Mouse (Mus musculus): ENCODE data around the gene Mt4. TPM values are rescaled to one million over a fixed set of nuclear protein-coding genes. Genes with fewer than 3 reads are reported as not detected.
"Not testable (repeated sequence)": the region's sequence is repeated elsewhere in the genome, so short reads cannot be mapped to it uniquely, and the experiment has no call there.

Gene Mt4
- polyA plus RNA-seq, 1 experiment from 2014 or later: not detected

GRCm38 (mm10) chr8:94113435-94113834 lies 23.6 kb upstream of the Mt4 start:
- Histone ChIP-seq H3K4me3 (replicated peaks) (no peak overlapping the region), H3K27me3 (no peaks in the 10 kb centered on the region), H3K9me3 (replicated peaks) (no peaks in the 10 kb centered on the region), H3K4me2 (no peak overlapping the region), H3K4me1 (no peaks in the 10 kb centered on the region), H3K27ac (no peak overlapping the region), H3K36me3 (no peaks in the 10 kb centered on the region), H3K9ac (no peak overlapping the region)
- 70% methylated on average over 1 of the region's 1 CpGs for WGBS
- no peak for ATAC-seq (replicated peaks; ENCODE audit: low FRiP score)

- Histone ChIP-seq H3K36me3 (no peaks in the 10 kb centered on the region), H3K4me3 (replicated peaks) (no peak overlapping the region), H3K4me1 (peaks cover 4% of the 10 kb centered on the region), H3K4me2 (no peak overlapping the region), H3K27ac (no peak overlapping the region), H3K9me3 (replicated peaks) (no peaks in the 10 kb centered on the region), H3K27me3 (no peaks in the 10 kb centered on the region), H3K9ac (no peak overlapping the region)
- no peak for ATAC-seq (replicated peaks; ENCODE audit: low FRiP score)
- 87% methylated on average over 2 of the region's 2 CpGs for WGBS
These were observed 23.0 kb upstream of the Mt4 start for GRCm38 (mm10) chr8:94113972-94114371.

- no peaks in the 10 kb centered on the region for H3K36me3 ChIP-seq
- WGBS: 13% methylated on average over 6 of the region's 6 CpGs
These were observed 18.1 kb upstream of the Mt4 start for GRCm38 (mm10) chr8:94118776-94119430.

GRCm38 (mm10) chr8:94121625-94122024 lies 15.4 kb upstream of the Mt4 start:
- 81% methylated on average over 9 of the region's 9 CpGs for WGBS
- no peak overlapping the region for H3K4me3 ChIP-seq (replicated peaks)
- no peak for ATAC-seq (replicated peaks; ENCODE audit: low FRiP score)

More at GRCm38 (mm10) chr8:94118776-94119430, 18.1 kb upstream of the Mt4 start:
- H3K4me1 ChIP-seq: peaks cover 22% of the 10 kb centered on the region
- H3K27me3 ChIP-seq: no peaks in the 10 kb centered on the region
- no peak overlapping the region for H3K4me3 ChIP-seq (replicated peaks)
- no peak overlapping the region for H3K9ac ChIP-seq
- no peak overlapping the region for H3K27ac ChIP-seq
- H3K9me3 ChIP-seq (replicated peaks): no peaks in the 10 kb centered on the region
- H3K4me2 ChIP-seq: no peak overlapping the region
- peak; percentile 72; the same call in 1 of the 2 replicates for ATAC-seq (replicated peaks; ENCODE audit: low FRiP score)

GRCm38 (mm10) chr8:94122711-94123468 lies 14.1 kb upstream of the Mt4 start:
- 26% methylated on average over 8 of the region's 8 CpGs for WGBS
- peaks cover 22% of the 10 kb centered on the region for H3K4me1 ChIP-seq
- H3K4me3 ChIP-seq (replicated peaks): no peak overlapping the region
- no peak overlapping the region for H3K4me2 ChIP-seq
- H3K27ac ChIP-seq: no peak overlapping the region
- H3K9ac ChIP-seq: no peak overlapping the region
- peak; percentile 53; the same call in 1 of the 2 replicates for ATAC-seq (replicated peaks; ENCODE audit: low FRiP score)
- no peaks in the 10 kb centered on the region for H3K9me3 ChIP-seq (replicated peaks)
- H3K27me3 ChIP-seq: no peaks in the 10 kb centered on the region
- H3K36me3 ChIP-seq: no peaks in the 10 kb centered on the region

More at GRCm38 (mm10) chr8:94121625-94122024, 15.4 kb upstream of the Mt4 start:
- H3K27ac ChIP-seq: no peak overlapping the region
- peaks cover 22% of the 10 kb centered on the region for H3K4me1 ChIP-seq
- no peaks in the 10 kb centered on the region for H3K36me3 ChIP-seq
- H3K9ac ChIP-seq: no peak overlapping the region
- no peaks in the 10 kb centered on the region for H3K9me3 ChIP-seq (replicated peaks)
- H3K27me3 ChIP-seq: no peaks in the 10 kb centered on the region
- H3K4me2 ChIP-seq: no peak overlapping the region

GRCm38 (mm10) chr8:94127711-94128110 lies 9.3 kb upstream of the Mt4 start:
- no peak overlapping the region for H3K27ac ChIP-seq
- no peak overlapping the region for H3K4me2 ChIP-seq
- H3K4me3 ChIP-seq (replicated peaks): no peak overlapping the region
- no peaks in the 10 kb centered on the region for H3K36me3 ChIP-seq
- H3K9ac ChIP-seq: no peak overlapping the region
- no peaks in the 10 kb centered on the region for H3K9me3 ChIP-seq (replicated peaks)
- no peak for ATAC-seq (replicated peaks; ENCODE audit: low FRiP score)
- WGBS: 78% methylated on average over 6 of the region's 6 CpGs
- H3K4me1 ChIP-seq: peaks cover 11% of the 10 kb centered on the region; the same call in 1 of the 2 replicates
- no peaks in the 10 kb centered on the region for H3K27me3 ChIP-seq

GRCm38 (mm10) chr8:94129133-94129789 lies 7.7 kb upstream of the Mt4 start:
- Histone ChIP-seq H3K4me2 (no peak overlapping the region), H3K4me1 (no peaks in the 10 kb centered on the region), H3K9ac (no peak overlapping the region), H3K36me3 (no peaks in the 10 kb centered on the region), H3K4me3 (replicated peaks) (no peak overlapping the region), H3K27me3 (no peaks in the 10 kb centered on the region), H3K27ac (no peak overlapping the region), H3K9me3 (replicated peaks) (no peaks in the 10 kb centered on the region)
- ATAC-seq (replicated peaks; ENCODE audit: low FRiP score): no peak
- WGBS: 88% methylated on average over 6 of the region's 6 CpGs

- ATAC-seq (replicated peaks; ENCODE audit: low FRiP score): no peak
- WGBS: 72% methylated on average over 4 of the region's 4 CpGs
These were observed 6.9 kb upstream of the Mt4 start for GRCm38 (mm10) chr8:94130126-94130525.

GRCm38 (mm10) chr8:94132096-94132495 lies 4.9 kb upstream of the Mt4 start:
- no peak for ATAC-seq (replicated peaks; ENCODE audit: low FRiP score)
- Histone ChIP-seq H3K36me3 (no peaks in the 10 kb centered on the region), H3K4me2 (no peak overlapping the region), H3K4me1 (no peaks in the 10 kb centered on the region), H3K9me3 (replicated peaks) (no peaks in the 10 kb centered on the region), H3K27ac (no peak overlapping the region), H3K9ac (no peak overlapping the region), H3K4me3 (replicated peaks) (no peak overlapping the region), H3K27me3 (no peaks in the 10 kb centered on the region)
- WGBS: 67% methylated on average over 5 of the region's 5 CpGs

More at GRCm38 (mm10) chr8:94130126-94130525, 6.9 kb upstream of the Mt4 start:
- no peak overlapping the region for H3K4me2 ChIP-seq
- no peak overlapping the region for H3K4me3 ChIP-seq (replicated peaks)
- no peaks in the 10 kb centered on the region for H3K9me3 ChIP-seq (replicated peaks)
- H3K4me1 ChIP-seq: no peaks in the 10 kb centered on the region
- H3K27me3 ChIP-seq: no peaks in the 10 kb centered on the region
- no peak overlapping the region for H3K9ac ChIP-seq
- H3K36me3 ChIP-seq: no peaks in the 10 kb centered on the region
- H3K27ac ChIP-seq: no peak overlapping the region

- not testable (repeated sequence) for H3K36me3 ChIP-seq; ATAC-seq (replicated peaks; ENCODE audit: low FRiP score); H3K9me3 ChIP-seq (replicated peaks); H3K9ac ChIP-seq; H3K4me1 ChIP-seq; H3K27me3 ChIP-seq; H3K4me2 ChIP-seq; H3K4me3 ChIP-seq (replicated peaks); H3K27ac ChIP-seq
- 40% methylated on average over 3 of the region's 3 CpGs for WGBS
These were observed 2.4 kb upstream of the Mt4 start for GRCm38 (mm10) chr8:94134601-94135000.

GRCm38 (mm10) chr8:94135556-94135955 lies 1.4 kb upstream of the Mt4 start:
- Histone ChIP-seq H3K36me3 (no peaks in the 10 kb centered on the region), H3K9ac (no peak overlapping the region), H3K27me3 (no peaks in the 10 kb centered on the region), H3K4me1 (no peaks in the 10 kb centered on the region), H3K4me3 (replicated peaks) (no peak overlapping the region), H3K4me2 (no peak overlapping the region), H3K9me3 (replicated peaks) (no peaks in the 10 kb centered on the region), H3K27ac (no peak overlapping the region)
- 89% methylated on average over 6 of the region's 6 CpGs for WGBS
- ATAC-seq (replicated peaks; ENCODE audit: low FRiP score): no peak

GRCm38 (mm10) chr8:94136192-94136591 lies 805 bp upstream of the Mt4 start:
- H3K4me1 ChIP-seq: no peaks in the 10 kb centered on the region

More at GRCm38 (mm10) chr8:94136192-94136591, 805 bp upstream of the Mt4 start:
- 58% methylated on average over 7 of the region's 7 CpGs for WGBS
- no peak overlapping the region for H3K4me3 ChIP-seq (replicated peaks)
- no peak overlapping the region for H3K4me2 ChIP-seq
- no peaks in the 10 kb centered on the region for H3K36me3 ChIP-seq
- H3K9me3 ChIP-seq (replicated peaks): no peaks in the 10 kb centered on the region
- H3K27ac ChIP-seq: no peak overlapping the region
- H3K27me3 ChIP-seq: no peaks in the 10 kb centered on the region
- H3K9ac ChIP-seq: no peak overlapping the region
- ATAC-seq (replicated peaks; ENCODE audit: low FRiP score): no peak

All from kidney, embryonic 15.5 days (tissue).